Mouse (Mus musculus) stomach, postnatal 0 days (tissue): Measurements from ENCODE around the gene Nudt5. TPM values are rescaled to one million over a fixed set of nuclear protein-coding genes. Genes with fewer than 3 reads are reported as not detected.
"Not testable (repeated sequence)": the region's sequence is repeated elsewhere in the genome, so short reads cannot be mapped to it uniquely, and the experiment has no call there.

Source experiments
- ATAC-seq: fragments of 200-750 bp; cut with Nextera tagmentation; 2 replicates; pipeline ENCODE4 v1.8.0; 2017; ENCODE audit not compliant: low FRiP score, low TSS enrichment
- DNase-seq: peaks from one replicate; pipeline ENCODE4 v3.0.0-alpha.2; 2016; ENCODE audit warnings: low spot score
- H3K27ac ChIP-seq: fragments of 300-500 bp; sonication (generic); replicated peaks from 2 replicates; pipeline ENCODE4 v1.5.1; 2014; ENCODE audit warnings: mild to moderate bottlenecking, control low read depth
- H3K27me3 ChIP-seq: fragments of 300-500 bp; sonication (generic); 2 replicates; pipeline ENCODE4 v1.6.1; 2014; ENCODE audit warnings: low read length; ENCODE audit not compliant: control insufficient read depth, insufficient read depth
- H3K36me3 ChIP-seq: fragments of 300-500 bp; sonication (generic); 2 replicates; pipeline ENCODE4 v1.6.1; 2014; ENCODE audit warnings: low read length, mixed read lengths; ENCODE audit not compliant: control insufficient read depth, insufficient read depth
- H3K4me1 ChIP-seq: fragments of 300-500 bp; sonication (generic); replicated peaks from 2 replicates; pipeline ENCODE4 v1.6.1; 2014; ENCODE audit warnings: antibody characterized with exemption; ENCODE audit not compliant: control insufficient read depth, insufficient read depth
- H3K4me2 ChIP-seq: fragments of 300-500 bp; sonication (generic); replicated peaks from 2 replicates; pipeline ENCODE4 v1.6.1; 2014; ENCODE audit warnings: low read depth, mild to moderate bottlenecking, control low read depth, moderate library complexity
- H3K4me3 ChIP-seq: fragments of 300-500 bp; sonication (generic); 2 replicates; pipeline ENCODE4 v1.5.1; 2014; ENCODE audit warnings: low read depth, low read length, control low read depth
- H3K9ac ChIP-seq: fragments of 300-500 bp; sonication (generic); 2 replicates; pipeline ENCODE4 v1.6.1; 2014; ENCODE audit warnings: mild to moderate bottlenecking, low read length, control low read depth, mixed read lengths
- H3K9me3 ChIP-seq: fragments of 300-500 bp; sonication (generic); 2 replicates; pipeline ENCODE4 v1.6.1; 2016; ENCODE audit warnings: low read length; ENCODE audit not compliant: control insufficient read depth
- CTCF ChIP-seq: IDR thresholded peaks from 2 replicates; pipeline ENCODE4 v1.5.1; 2016; ENCODE audit warnings: antibody characterized with exemption, low read depth, mild to moderate bottlenecking, moderate library complexity
- EP300 ChIP-seq: optimal IDR thresholded peaks from 2 replicates; pipeline ENCODE3; 2016; ENCODE audit warnings: antibody characterized with exemption
- WGBS: fragments of 180-500 bp; shearing (Covaris S2); extraction: QIAGEN DNeasy Blood & Tissue Kit; methylation state at CpG from one replicate; pipeline ENCODE4 v1.1.7; 2014; 5-methylcytosine and 5-hydroxymethylcytosine counted together
- polyA plus RNA-seq: library from polyadenylated mRNA; unstranded; fragments of >200 nt; fragmentation: Nextera tagmentation; extraction: Ambion mirVana; gene quantifications from 2 replicates; pipeline ENCODE4 v1.2.1, GENCODE M21; 2015

Nudt5 gene
- polyA plus RNA-seq, 1 experiment from 2014 or later, result 29.1 TPM

DNA sequence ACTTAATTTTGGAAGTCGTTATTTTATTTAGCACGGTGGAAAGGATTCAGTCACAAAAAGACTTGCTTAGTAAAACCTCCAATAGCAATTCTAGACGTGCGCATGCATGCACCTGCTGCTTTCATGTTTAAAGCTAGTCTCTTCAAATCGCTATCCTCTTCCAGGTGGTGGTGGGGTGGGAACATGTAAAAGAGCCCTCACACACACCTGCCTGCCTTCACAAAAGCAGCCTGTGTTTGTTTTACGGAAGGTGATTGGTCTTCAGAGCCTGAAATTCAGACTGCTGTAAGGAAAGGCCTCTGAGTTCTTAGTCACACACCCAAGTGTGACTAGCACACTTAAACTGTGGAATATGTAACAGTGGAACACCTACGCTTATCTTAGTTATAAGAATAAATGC lies 39.6 kb upstream of the Nudt5 start:
- H3K36me3 ChIP-seq, result no peaks in the 10 kb centered on the region; the same call in 1 of the 2 replicates
- no peak overlapping the region for H3K4me2 ChIP-seq
- TF ChIP-seq CTCF, result no peak
- TF ChIP-seq EP300, result no peak
- WGBS, result 84% methylated on average over 7 of the region's 7 CpGs
- DNase-seq, result no peak
- no peak for ATAC-seq
- H3K9me3 ChIP-seq, result no peaks in the 10 kb centered on the region
- H3K4me1 ChIP-seq, result no peaks in the 10 kb centered on the region
- H3K27ac ChIP-seq, result no peak overlapping the region
- no peak overlapping the region for H3K4me3 ChIP-seq
- no peak overlapping the region for H3K9ac ChIP-seq
- no peaks in the 10 kb centered on the region for H3K27me3 ChIP-seq

DNA sequence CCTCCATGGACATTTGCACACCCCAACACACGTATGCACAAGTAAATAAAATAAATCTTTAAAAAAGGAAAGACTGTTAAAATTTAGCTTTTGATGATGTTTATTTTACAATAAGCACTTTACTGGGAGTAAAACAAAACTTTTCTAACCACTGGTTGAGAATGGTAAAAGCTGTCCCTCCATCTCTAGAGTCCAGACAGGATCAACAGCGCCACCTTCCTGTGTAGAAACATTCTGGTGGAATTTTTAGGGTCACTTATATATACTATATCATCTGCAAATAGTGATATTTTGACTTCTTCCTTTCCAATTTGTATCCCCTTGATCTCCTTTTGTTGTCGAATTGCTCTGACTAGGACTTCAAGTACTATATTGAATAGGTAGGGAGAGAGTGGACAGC lies 38.6 kb upstream of the Nudt5 start:
- TF ChIP-seq CTCF, result peak; percentile 70
- WGBS, result 81% methylated on average over 3 of the region's 3 CpGs
- H3K4me1 ChIP-seq, H3K4me3 ChIP-seq, H3K27ac ChIP-seq, H3K4me2 ChIP-seq, H3K27me3 ChIP-seq, ATAC-seq, H3K9ac ChIP-seq, DNase-seq, H3K9me3 ChIP-seq, H3K36me3 ChIP-seq: not testable (repeated sequence)

DNA sequence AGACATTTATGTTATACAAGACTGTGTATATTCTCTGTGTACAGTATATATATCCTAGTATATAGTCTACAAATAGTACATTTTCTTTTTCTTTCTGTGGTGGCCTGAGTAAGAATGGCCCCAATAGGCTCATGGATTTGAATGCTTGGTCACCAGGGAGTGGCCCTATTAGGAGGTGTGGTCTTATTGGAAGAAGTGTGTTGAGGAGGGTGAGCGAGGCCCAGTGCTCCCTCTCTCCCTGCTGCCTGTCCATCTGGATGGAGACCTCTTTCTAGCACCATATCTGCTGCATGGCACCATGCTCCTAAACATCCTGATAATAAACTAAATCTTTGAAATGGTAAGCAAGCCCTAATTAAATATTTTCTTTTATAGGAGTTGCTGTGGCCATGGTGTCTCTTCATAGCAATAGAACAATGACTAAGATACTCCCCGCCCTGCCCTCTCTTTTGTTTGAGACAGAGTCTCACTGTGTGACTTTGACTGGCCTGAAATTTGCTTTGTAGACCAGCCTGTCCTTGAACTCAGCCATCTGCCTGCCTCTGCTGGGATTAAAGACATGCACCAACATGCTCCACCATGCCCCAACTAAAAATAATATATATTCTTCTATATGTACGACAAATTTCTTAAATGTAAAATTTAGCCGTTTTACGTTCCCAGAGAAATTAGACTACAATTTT lies 34.6 kb upstream of the Nudt5 start:
- no peaks in the 10 kb centered on the region for H3K4me1 ChIP-seq
- DNase-seq (no peak), ATAC-seq (no peak)
- H3K9ac ChIP-seq, result no peak overlapping the region
- H3K9me3 ChIP-seq, result no peaks in the 10 kb centered on the region
- TF ChIP-seq CTCF (no peak), EP300 (no peak)
- H3K4me2 ChIP-seq, result no peak overlapping the region
- H3K27ac ChIP-seq, result no peak overlapping the region
- H3K27me3 ChIP-seq, result no peaks in the 10 kb centered on the region
- WGBS, result 90% methylated on average over 5 of the region's 5 CpGs
- no peak overlapping the region for H3K4me3 ChIP-seq
- H3K36me3 ChIP-seq, result peaks cover 13% of the 10 kb centered on the region

- no peaks in the 10 kb centered on the region for H3K9me3 ChIP-seq
- no peaks in the 10 kb centered on the region for H3K4me1 ChIP-seq
- H3K9ac ChIP-seq, result no peak overlapping the region
- H3K36me3 ChIP-seq, result peaks cover 15% of the 10 kb centered on the region
- no peaks in the 10 kb centered on the region for H3K27me3 ChIP-seq
- no peak for TF ChIP-seq EP300
- no peak for TF ChIP-seq CTCF
- H3K27ac ChIP-seq, result no peak overlapping the region
- 83% methylated on average over 5 of the region's 5 CpGs for WGBS
- no peak for ATAC-seq
- H3K4me2 ChIP-seq, result no peak overlapping the region
- DNase-seq, result no peak
- no peak overlapping the region for H3K4me3 ChIP-seq
Observed at GRCm38 (mm10) chr2:5811235-5811782, 33.5 kb upstream of the Nudt5 start.

DNA sequence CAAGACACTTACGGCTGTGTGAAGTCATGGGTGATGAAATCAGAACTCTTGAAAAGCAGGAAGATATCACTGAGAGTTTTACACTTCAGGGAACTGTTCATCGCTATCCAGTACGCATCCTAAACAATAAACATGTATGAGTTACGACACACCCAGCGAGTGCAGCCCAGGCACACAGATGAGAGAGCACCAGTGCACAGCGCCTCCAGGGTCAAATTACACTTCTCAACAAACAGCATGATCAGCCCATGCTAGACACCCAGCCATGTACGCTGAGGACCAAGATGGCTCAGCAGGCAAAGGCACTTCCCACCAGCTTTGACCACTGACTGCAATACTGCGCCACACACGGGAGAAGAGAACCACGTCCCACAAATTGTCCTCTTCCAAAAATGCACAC lies 23.6 kb upstream of the Nudt5 start:
- Histone ChIP-seq H3K27ac (no peak overlapping the region), H3K4me1 (no peaks in the 10 kb centered on the region), H3K36me3 (peaks cover 18% of the 10 kb centered on the region), H3K4me3 (no peak overlapping the region), H3K4me2 (no peak overlapping the region), H3K9ac (no peak overlapping the region), H3K9me3 (no peaks in the 10 kb centered on the region), H3K27me3 (no peaks in the 10 kb centered on the region)
- ATAC-seq, result no peak
- WGBS, result 85% methylated on average over 10 of the region's 10 CpGs
- DNase-seq, result no peak
- TF ChIP-seq CTCF (no peak), EP300 (no peak)

GRCm38 (mm10) chr2:5822449-5822848 lies 22.4 kb upstream of the Nudt5 start:
- Histone ChIP-seq H3K4me3 (no peak overlapping the region), H3K36me3 (peaks cover 16% of the 10 kb centered on the region), H3K9ac (no peak overlapping the region), H3K27ac (no peak overlapping the region), H3K4me1 (no peaks in the 10 kb centered on the region), H3K27me3 (no peaks in the 10 kb centered on the region), H3K9me3 (no peaks in the 10 kb centered on the region), H3K4me2 (no peak overlapping the region)
- DNase-seq (no peak), ATAC-seq (no peak)
- TF ChIP-seq EP300, result no peak
- TF ChIP-seq CTCF, result no peak
- WGBS, result 89% methylated on average over 6 of the region's 6 CpGs
